Mouse (Mus musculus) layer of hippocampus, adult 9-11 months (tissue): ENCODE data around the gene Tmem102.

Experiments used
- DNase-seq: peaks from one replicate; pipeline ENCODE4 v3.0.0; 2022

Gene Tmem102

GRCm38 (mm10) chr11:69818365-69818764 lies 12.9 kb upstream of the Tmem102 start, which contains the start of gene Spem2:
Spem2 (minus strand) TSS chr11:69818465.
- DNase-seq, result no peak

DNA sequence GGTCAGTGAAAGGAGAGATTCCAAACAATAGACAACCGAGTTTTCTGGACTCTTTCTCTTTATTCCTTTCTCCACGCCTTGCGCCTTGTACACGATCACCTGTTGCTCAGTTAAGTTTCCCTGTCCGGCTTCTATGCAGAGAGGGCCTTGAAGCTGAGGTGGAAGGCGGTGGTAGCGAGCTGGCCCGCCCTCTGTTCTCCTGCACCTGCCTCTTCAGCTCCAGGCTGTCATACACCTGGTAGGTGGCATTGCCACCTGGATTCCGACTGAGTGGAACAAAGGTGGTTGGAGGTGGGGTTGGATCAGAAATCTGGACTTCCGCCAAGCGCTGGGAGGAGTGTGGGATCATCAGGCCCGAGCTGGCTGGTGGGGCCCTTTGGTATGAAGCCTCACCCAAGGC lies 11.1 kb upstream of the Tmem102 start:
- DNase-seq, result no peak

DNA sequence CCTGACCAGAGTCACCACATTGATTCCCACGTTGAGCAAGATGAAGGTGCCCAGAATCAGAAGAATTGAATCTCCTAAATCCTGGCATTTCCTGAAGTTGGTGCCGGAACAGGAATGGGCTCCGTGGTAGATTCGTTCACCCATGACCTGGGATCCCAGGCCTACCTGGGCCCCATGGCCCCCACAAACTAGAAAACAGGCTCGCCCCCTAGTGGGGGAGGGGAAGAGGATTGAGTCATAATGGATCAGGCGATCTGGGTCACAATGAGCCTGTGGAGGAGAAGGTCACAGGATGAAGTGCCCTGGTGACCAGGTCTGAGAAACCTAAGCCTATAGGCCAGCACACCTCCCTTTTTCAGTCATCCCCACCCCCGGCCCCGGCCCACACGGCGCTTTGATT lies 9.7 kb upstream of the Tmem102 start, which contains the start of gene Gm39566:
Gene Gm39566 (minus strand): TSS at position 144 of the 400 bp plus-strand sequence.
- DNase-seq, result no peak

GRCm38 (mm10) chr11:69810280-69810679 lies 4.9 kb upstream of the Tmem102 start:
- no peak for DNase-seq

- DNase-seq, result no peak
Measured at GRCm38 (mm10) chr11:69807641-69808040, 2.2 kb upstream of the Tmem102 start.

GRCm38 (mm10) chr11:69806378-69806777 lies 954 bp upstream of the Tmem102 start:
- no peak for DNase-seq

DNA sequence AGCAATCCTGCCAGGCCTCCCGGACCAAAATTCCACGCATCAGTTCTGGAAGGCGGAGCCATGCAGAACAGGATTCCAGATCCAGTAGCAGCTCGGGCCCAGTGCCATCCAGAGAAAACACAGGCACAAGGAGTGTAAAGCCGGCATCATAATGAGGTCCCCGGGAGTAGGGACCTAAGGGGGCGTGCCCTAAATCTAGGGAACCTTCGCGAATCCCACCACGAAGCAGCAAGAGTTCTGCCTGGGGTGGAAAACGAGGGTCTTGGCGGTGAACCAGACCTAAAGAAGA lies 828 bp downstream of the Tmem102 start:
- DNase-seq, result no peak

GRCm38 (mm10) chr11:69803786-69804651 lies 1.4 kb downstream of the Tmem102 start:
- peak; percentile 67 for DNase-seq

GRCm38 (mm10) chr11:69803328-69803727 lies 2.1 kb downstream of the Tmem102 start:
- no peak for DNase-seq

GRCm38 (mm10) chr11:69802648-69803105 lies 2.7 kb downstream of the Tmem102 start:
- peak; percentile 74 for DNase-seq

- DNase-seq, result no peak
Measured at GRCm38 (mm10) chr11:69801379-69801977, 3.9 kb downstream of the Tmem102 start, which contains the start of gene Fgf11. Fgf11 (minus strand) TSS chr11:69801857.

DNA sequence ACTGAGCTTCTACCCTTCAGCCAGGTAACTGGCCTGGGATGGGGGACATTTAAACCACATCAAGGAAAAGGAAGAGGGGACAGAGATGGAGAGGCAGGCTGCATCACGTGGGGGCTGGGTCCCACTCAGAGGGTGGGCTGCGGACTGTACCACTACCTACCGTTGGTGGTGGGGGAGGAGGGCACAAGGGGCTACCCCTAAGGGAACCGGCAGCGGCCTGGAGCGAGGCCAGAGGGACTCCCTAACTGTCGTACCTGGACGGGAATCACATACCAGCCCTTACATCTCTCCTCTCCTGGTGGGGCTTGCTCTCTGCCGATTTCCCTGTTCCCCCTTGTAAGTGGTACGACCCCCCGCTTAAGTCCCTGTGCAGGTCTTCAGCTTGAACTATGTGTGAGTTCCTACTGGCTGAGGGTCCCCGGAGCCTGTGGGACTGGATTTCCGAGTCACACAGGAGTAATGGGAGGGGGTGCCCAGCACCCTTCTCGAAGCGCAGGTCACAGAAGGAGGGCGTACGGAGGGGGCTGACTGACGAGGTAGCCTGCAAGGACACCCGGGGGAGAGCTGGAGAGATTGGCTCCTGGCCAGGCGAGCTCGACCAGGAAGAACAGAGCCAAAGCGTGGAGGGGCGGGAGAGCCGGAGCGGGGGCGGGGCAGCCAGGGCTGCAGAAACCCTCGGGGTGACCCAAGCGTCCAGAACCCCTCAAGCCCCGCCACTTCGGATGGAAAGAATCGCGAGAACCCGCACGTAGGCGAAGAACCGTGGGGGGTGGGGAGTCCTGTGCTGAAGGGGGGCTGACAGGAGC lies 4.8 kb downstream of the Tmem102 start:
- peak; percentile 51 for DNase-seq

DNA sequence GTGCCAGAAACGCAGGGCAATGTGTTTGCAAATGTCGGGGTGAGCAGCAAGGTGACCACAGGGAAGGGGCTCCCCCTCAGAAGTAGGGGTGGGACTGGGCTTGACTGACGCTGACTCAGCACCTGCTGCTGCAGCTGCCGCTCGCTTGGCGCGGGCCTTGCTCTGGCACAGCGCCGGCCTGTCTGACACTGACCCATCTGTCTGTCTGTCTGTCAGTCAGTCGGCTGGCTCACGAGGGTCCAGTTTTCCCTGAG lies 5.4 kb downstream of the Tmem102 start:
- DNase-seq, result no peak

DNA sequence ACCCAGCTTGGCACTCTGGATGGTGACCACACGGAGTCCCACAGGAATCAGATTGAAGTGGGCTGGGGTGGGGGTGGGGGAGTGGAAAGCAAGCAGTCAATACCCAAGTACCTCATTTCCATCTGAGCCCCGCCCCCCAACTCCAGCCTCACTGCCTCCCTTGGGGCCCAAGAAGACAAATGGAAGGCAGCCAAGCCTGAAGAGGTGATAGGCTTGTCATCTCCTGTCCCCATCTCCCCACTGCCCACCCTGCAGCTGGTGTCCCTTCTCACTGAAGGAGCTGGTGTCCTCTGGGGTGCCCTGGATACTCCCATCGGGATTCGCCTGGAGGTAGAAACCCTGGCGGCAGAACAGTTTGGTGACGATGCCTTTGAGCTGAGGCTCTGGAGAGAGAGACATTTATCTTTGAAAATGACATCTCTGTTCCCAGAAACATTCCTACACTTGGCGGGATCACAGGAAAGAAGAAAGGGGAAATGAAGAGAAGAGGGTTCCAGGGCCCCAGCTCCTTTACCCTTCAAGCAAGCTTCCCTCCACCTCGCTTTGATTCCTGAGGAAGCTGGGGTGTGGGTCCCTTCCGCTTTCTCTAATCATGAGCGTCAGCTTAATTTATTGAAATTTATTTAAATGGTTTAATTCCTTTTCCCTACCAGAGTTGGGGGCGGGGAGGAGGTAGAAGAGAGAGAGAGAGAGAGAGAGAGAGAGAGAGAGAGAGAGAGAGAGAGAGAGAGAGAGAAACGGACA lies 5.9 kb downstream of the Tmem102 start:
- no peak for DNase-seq

GRCm38 (mm10) chr11:69797924-69798323 lies 7.5 kb downstream of the Tmem102 start:
- DNase-seq, result no peak

DNA sequence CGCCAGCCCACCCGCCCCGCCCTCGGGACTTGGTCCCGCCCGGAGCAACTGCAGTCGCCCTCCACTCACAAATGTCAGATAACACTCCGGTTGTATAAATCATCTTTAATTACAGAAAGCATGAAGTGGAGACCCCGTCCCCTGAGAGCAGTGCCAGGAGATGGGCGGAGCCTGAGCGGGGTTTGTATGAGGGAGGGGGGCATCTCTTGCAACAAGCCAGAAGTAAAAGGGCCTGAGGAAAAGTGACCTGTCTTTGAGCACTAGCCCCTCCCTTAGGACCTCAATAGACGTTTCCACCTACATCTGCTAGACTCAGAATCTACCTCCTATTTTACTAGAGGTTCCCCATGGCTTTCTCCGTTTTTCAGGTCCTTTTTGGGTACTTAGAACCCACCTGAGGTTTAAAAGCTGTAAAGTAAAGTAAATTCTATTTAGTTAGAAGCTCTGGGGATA lies 9.4 kb downstream of the Tmem102 start:
- no peak for DNase-seq

- DNase-seq, result peak; percentile 97
Measured at GRCm38 (mm10) chr11:69795168-69795982, 10.0 kb downstream of the Tmem102 start, which contains the start of gene Chrnb1. Chrnb1 (minus strand) TSS chr11:69795943.

DNA sequence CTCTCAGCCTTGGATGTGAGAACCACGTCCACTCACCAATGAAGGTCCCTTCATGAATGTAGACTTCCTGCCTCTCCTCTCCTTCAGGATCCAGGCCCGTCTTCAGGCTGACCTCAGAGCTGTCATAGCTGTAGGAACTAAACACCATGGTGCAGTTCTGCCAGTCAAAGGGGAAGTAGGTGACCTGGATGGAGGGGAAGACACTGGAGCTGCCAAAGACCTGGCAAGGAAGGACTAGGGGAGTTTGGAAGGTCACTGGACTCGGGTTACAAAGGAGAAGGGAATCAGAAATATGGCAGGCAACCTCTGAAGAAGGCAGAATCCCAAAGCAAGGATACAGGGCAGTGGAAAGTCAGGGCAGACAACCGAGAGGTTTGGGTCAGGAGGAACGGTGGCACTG lies 12.0 kb downstream of the Tmem102 start:
- no peak for DNase-seq

GRCm38 (mm10) chr11:69791420-69791819 lies 14.0 kb downstream of the Tmem102 start:
- DNase-seq, result no peak

- no peak for DNase-seq
Measured at GRCm38 (mm10) chr11:69789431-69789830, 16.0 kb downstream of the Tmem102 start.

DNA sequence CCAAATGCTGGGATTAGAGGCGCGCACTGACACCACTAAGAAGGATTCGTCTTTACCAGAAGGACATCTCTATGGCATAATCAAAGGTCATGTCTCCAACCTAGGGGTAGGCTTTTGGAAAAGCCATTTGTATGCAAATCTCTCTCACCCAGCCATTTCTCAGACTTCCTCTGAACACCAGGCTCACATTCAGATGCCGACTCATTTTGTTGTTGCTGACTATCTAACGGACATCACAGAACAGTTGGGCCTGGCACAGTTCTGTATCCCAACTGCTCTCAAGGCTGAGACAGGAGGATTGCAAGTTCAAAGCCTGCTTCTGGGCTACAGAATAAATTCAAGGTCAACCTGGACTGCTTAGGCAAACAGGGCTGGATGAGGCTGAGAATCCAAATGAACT lies 18.1 kb downstream of the Tmem102 start:
- DNase-seq, result no peak

- no peak for DNase-seq
Measured at GRCm38 (mm10) chr11:69784793-69785272, 20.6 kb downstream of the Tmem102 start.
